Mouse (Mus musculus) frontal cortex, adult (tissue): ENCODE measurements around the gene Nap1l1.

Source experiments
- ATAC-seq: cut with Nextera tagmentation; 2 replicates; pipeline ENCODE4 v1.9.2; 2017; ENCODE audit warnings: mild to moderate bottlenecking, moderate library complexity, mixed read lengths; ENCODE audit not compliant: low TSS enrichment

Gene Nap1l1

GRCm38 (mm10) chr10:111515071-111516010, 42.3 kb downstream of the Nap1l1 start:
- no peak for ATAC-seq

GRCm38 (mm10) chr10:111516172-111516588, 43.2 kb downstream of the Nap1l1 start:
- ATAC-seq, result peak; percentile 44; the same call in 1 of the 2 replicates

DNA sequence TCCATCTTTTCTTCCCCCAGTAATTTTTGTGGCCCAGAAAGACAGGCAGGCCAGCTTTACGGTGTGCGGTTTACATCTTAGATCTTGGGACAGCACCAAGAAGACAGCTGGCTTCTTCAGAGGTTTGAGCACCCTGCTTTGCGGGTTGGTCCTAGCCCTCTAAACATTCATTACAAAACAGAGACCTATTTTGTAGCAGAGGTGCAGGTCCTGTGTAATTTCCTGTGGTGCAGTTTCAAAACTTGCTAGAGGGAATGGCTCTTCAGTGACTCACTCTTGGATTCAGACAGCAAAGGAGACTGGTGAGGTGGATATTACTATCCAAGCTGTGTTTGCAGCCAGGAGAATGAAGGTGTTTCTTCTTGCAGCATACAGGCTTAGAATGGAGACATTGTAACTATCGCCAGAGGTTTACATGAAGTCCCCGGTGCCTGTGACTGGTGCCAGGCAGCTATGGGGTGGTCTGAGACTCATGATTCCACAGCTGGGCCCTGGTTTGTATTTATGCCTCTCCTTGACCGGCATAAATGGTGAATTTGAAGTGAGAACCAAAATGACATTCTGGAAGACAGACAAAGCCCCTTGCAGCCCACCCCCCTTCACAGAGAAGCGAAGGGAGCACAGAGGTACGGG, 43.9 kb downstream of the Nap1l1 start:
- ATAC-seq, result no peak

DNA sequence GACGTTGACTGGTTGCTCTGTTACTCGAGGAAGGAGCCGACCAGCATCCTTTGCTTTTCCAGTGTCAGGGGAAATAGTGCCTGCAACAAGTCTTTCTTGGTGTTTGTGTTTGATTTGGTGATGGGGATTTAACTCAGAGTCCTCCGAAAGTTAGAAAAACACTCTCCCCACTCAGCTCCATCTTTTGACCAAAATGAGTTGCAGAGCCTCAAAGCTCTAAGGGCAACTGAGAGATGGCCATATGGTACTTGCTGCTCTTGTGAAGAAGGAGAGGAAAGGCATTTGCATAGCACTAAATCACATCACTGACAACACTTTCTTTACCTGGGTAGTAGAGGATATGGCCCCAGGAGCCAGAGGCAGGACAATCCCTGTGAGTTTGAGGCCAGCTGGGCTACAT, 45.3 kb downstream of the Nap1l1 start:
- ATAC-seq, result no peak

GRCm38 (mm10) chr10:111519620-111520370, 46.8 kb downstream of the Nap1l1 start:
- ATAC-seq, result peak; percentile 58

DNA sequence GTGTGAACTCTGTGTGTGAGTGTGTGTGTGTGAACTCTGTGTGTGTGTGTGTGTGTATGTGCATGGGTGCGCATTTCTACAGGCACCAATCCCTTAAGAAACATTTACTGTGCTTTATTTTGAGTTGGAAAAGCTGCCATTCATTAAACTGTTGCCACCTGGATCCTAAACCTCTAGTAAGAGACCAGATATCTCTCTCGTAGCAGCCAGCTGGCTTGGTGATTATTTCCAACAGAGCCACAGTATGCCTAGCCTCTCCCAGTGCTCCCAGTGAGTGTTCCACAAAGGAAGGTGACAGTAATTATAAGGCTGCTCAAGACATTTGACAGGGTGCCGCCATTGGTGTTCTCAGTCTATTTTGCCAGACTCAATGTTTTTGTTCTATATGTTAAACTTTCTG, 47.6 kb downstream of the Nap1l1 start:
- ATAC-seq, result no peak

DNA sequence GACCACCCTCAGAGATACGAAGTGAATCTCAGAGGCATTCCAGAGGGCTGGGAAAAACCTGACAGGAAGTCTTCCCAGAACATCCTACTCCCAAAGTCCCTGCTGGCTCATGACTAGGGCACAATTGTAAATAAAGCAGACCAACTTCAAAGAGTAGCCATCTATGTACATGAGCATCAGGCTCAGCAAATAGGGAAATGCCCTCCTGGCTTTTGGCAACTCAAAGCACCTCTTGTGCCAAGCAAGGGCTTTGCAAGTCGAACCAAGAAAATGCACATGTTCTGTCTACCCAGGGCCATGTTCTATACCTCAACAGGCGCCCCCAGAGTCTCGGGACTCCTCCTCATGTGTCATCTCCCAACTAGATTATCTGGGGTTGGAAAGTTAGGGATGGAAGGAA, 48.6 kb downstream of the Nap1l1 start:
- no peak for ATAC-seq

DNA sequence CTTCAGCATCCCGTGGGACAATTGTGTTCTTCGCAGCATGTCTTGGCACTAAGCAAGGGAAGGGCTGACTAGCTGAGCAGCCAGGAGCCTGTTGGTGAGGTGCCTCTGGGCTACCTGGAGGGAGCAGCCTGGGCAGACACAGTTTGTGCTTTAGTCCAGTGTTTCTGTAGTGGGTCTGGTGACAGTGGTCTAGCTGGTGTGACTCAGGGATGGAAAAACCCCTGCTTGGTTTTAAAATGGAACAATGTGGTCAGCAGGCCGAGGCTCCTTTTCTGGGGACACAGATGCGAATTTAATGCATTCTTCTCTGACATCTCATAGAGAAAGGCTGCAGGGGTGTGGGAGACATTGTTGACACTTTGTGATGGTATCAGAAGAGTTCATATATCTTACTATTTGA, 49.2 kb downstream of the Nap1l1 start:
- no peak for ATAC-seq

- no peak for ATAC-seq
These were observed 50.9 kb downstream of the Nap1l1 start for GRCm38 (mm10) chr10:111523894-111524293.

- ATAC-seq, result peak; percentile 86
These were observed 54.0 kb downstream of the Nap1l1 start for GRCm38 (mm10) chr10:111527057-111527456.

DNA sequence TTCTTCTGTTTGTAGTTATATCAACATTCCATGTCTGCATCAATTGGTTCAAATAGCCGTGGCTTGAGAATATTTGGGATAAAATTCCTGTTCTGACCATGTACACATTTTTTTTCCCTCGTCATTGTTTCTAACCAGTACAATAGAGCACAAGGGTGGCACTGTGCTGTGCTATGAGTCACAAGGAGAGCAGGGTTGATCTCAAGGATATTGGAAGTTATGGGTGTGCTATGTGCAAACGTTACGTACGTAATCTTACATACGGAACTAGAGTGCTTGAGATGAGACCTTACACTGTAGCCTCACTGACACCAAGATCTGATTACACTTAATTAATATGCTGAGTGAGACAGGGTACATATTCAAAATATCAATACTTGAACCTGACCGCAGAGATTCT, 54.6 kb downstream of the Nap1l1 start:
- no peak for ATAC-seq

GRCm38 (mm10) chr10:111528283-111528682, 55.3 kb downstream of the Nap1l1 start:
- no peak for ATAC-seq

- ATAC-seq, result no peak
These were observed 57.4 kb downstream of the Nap1l1 start for GRCm38 (mm10) chr10:111530398-111530797.

DNA sequence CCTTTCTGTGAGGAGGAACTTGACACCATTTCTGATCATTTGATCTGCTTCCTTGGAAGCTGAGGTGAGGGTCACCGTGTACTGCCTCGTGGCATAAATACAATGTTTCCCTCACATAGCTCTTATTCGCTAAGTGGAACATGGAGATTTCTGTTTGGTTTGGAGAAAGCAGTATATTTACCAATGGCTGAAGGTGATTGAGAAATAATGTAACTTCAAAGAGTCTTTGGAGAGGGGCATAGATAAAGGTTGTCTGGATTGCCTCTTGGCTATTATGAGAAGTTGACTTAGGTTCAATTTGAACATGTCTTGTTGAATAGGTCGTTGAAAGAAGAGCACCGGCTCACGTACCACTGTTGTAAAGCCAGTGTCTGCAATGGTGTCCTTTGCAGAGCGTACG, 61.7 kb downstream of the Nap1l1 start:
- ATAC-seq, result no peak

GRCm38 (mm10) chr10:111537410-111537809, 64.4 kb downstream of the Nap1l1 start:
- no peak for ATAC-seq

- peak; percentile 91 for ATAC-seq
These were observed 66.8 kb downstream of the Nap1l1 start for GRCm38 (mm10) chr10:111539724-111540324.

DNA sequence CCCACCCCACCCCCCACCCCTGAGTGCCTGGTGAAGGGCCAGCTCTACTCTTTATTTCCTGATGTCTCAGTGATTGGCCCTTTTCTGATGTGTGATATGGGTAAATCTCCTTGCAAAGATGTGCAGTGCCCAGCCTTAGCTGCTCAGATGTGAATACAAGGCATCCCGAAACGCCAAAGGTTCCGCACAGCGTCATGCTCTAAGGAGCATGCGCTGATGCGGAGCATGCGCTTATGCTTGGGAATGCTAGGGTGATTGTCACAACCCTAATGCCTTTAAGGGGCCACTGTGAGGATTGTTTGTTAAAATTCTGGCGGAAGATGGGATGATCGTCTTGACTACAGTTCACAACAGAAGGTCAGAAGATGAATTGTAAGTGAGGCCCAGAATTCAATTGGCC, 67.7 kb downstream of the Nap1l1 start:
- no peak for ATAC-seq

GRCm38 (mm10) chr10:111543106-111543505, 70.1 kb downstream of the Nap1l1 start:
- peak; percentile 48 for ATAC-seq

GRCm38 (mm10) chr10:111543781-111544260, 70.8 kb downstream of the Nap1l1 start:
- ATAC-seq, result no peak

GRCm38 (mm10) chr10:111544311-111544710, 71.3 kb downstream of the Nap1l1 start:
- no peak for ATAC-seq

- ATAC-seq, result no peak
These were observed 72.6 kb downstream of the Nap1l1 start for GRCm38 (mm10) chr10:111545648-111546047.
